Mouse (Mus musculus): ENCODE results near the gene Plk3. TPM values are rescaled to one million over a fixed set of nuclear protein-coding genes. Genes with fewer than 3 reads are reported as not detected.
A peak's percentile ranks its signal among the peaks of the same experiment; 100 is the strongest.
"Not testable (repeated sequence)": the region's sequence is repeated elsewhere in the genome, so short reads cannot be mapped to it uniquely, and the experiment has no call there.

The Plk3 gene
- 0.66 and 1.8 TPM in 2 replicates for total RNA-seq (2014; fragmentation: Nextera tagmentation)
- total RNA-seq (2017) = 0.94 and 2.8 TPM in 2 replicates

DNA sequence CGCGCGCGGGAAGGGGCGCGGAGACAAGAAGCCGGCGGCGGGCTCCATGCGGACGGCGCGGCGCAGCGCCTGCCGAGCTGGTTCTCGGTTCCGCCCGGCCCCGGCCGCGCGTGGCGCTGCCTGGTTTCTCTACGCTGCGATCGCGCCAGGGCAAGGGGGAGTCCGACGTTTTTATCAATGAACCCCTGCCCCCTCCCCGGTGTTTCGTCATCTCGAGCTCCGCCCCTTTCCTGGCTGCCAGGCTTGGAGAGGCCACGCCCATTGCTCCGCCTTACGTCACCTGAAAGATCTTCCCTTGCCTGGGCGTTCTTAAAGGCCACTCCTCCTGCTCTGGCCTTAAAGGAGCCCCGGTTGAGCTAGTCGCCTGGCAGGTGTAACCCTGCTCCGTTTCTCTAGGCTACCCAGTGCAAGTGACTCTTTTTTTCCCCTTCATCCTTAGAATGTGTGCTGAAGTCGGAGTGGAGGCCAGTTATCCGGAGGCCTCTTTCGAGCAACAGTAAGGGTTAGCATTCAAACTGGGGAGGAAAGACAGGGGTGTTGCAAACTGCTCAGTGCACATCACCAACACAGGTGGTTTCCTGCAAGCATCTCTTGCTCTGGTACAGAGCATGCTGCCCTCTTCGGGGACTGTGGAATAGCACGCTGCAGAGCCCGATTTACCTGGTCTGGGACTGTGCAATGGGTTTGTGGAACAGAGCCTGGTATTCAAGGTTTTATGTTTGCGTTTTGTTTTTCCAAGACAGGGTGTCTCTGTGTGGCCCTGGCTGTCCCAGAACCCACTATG, at the start of gene Plk3:
TSS of gene Plk3 (minus strand) at position 147 of the 784 bp plus-strand sequence.
- ATAC-seq (replicated peaks; ENCODE audit: low FRiP score, low TSS enrichment, poor library complexity, severe bottlenecking) = peak; percentile 93

GRCm38 (mm10) chr4:117182759-117183096, 49.0 kb upstream of the Plk3 start:
- not testable (repeated sequence) for ATAC-seq (replicated peaks; ENCODE audit: low FRiP score, low TSS enrichment, poor library complexity, severe bottlenecking)

- ATAC-seq (replicated peaks; ENCODE audit: low FRiP score, low TSS enrichment, poor library complexity, severe bottlenecking) = peak; percentile 99
These were observed 48.3 kb upstream of the Plk3 start, which contains the start of gene Kif2c for GRCm38 (mm10) chr4:117181863-117182758. Kif2c (minus strand) TSS chr4:117182639.

GRCm38 (mm10) chr4:117169936-117170335, 36.2 kb upstream of the Plk3 start:
- ATAC-seq (replicated peaks; ENCODE audit: low FRiP score, low TSS enrichment, poor library complexity, severe bottlenecking) = no peak

GRCm38 (mm10) chr4:117161183-117161582, 27.4 kb upstream of the Plk3 start:
- ATAC-seq (replicated peaks; ENCODE audit: low FRiP score, low TSS enrichment, poor library complexity, severe bottlenecking) = no peak

DNA sequence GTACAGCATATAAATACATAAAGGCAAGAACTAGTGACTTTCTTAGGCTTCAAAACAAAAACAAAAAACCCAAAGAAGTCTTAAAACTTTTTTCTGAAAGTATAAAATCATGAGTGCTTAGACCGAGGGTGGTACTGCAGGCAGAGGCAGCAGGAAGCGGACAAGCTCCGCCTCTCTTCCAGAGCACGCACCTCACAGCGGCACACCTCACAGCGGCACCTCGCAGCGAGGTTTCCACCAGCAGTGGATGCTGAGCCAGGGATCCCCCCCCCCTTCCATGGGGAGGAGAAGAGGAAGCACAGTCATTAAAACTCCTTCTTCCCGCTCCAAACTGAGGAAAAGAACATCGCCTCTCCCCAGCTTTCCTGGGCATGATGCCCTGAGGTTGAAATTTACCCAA, 25.9 kb upstream of the Plk3 start:
- no peak for ATAC-seq (replicated peaks; ENCODE audit: low FRiP score, low TSS enrichment, poor library complexity, severe bottlenecking)

DNA sequence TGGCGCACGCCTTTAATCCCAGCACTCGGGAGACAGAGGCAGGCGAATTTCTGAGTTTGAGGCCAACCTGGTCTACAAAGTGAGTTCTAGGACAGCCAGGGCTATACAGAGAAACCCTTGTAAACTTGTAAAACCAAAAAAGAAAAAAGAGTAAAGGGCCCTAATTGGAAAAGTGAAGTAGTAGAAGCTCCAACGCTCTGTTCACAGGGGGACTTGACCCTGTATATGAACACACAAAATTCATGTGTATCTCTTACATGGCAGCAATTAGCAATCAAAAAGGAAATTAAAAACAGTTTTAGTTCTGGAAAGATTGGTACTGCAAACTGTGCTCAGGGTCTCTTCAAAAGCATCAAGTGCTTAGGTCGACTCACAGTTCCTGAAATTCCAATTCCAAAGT, 22.6 kb upstream of the Plk3 start:
- no peak for ATAC-seq (replicated peaks; ENCODE audit: low FRiP score, low TSS enrichment, poor library complexity, severe bottlenecking)

GRCm38 (mm10) chr4:117155792-117156355, 22.1 kb upstream of the Plk3 start, which contains the start of gene Rps8:
Rps8 (minus strand) TSS chr4:117156243.
- peak; percentile 85 for ATAC-seq (replicated peaks; ENCODE audit: low FRiP score, low TSS enrichment, poor library complexity, severe bottlenecking)

GRCm38 (mm10) chr4:117155020-117155791, 21.4 kb upstream of the Plk3 start:
- peak; percentile 18 for ATAC-seq (replicated peaks; ENCODE audit: low FRiP score, low TSS enrichment, poor library complexity, severe bottlenecking)

DNA sequence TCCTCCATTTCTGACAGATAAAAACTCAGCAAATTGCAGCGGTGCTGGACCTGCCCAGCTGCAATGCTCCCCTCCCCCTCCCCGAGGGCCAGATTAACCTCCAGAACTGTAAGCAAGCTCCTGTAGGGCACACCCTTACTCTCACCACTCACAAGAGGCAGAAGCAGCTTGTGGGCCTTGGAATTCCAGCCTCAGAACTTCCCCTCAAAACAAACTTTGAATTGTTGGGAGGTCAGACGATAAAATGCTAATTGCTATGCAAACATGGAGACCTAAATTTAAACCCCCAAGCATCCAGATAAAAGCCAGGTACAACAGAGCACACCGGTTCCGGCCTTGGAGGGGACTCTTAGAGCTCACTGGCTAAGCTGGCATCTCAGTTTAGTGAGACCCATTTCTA, 19.0 kb upstream of the Plk3 start:
- ATAC-seq (replicated peaks; ENCODE audit: low FRiP score, low TSS enrichment, poor library complexity, severe bottlenecking) = no peak

- no peak for ATAC-seq (replicated peaks; ENCODE audit: low FRiP score, low TSS enrichment, poor library complexity, severe bottlenecking)
These were observed 17.7 kb upstream of the Plk3 start for GRCm38 (mm10) chr4:117151416-117151815.

DNA sequence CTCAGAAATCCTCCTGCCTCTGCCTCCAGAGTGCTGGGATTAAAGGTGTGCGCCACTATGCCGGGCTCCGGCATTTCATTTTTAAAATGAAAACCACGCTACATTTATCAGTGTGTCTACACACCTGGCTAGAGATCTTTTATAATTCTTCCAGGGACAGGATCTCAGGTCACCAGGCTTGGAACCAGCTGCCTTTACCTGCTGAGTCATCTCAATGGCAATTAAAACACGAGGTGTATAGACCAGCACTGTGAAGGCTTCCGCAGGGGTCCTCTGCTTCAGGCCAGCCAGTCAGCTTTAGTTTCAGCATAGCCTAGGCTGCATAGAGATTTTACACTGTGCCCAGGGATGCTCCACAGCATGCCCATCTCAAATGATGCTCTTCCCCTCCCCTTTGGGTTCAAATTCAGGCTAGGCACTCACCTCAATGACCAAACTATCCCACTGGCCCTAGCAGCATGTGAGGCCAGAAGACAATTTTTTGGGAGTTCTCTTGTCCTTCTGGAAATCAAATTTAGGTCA, 16.5 kb upstream of the Plk3 start:
- no peak for ATAC-seq (replicated peaks; ENCODE audit: low FRiP score, low TSS enrichment, poor library complexity, severe bottlenecking)

DNA sequence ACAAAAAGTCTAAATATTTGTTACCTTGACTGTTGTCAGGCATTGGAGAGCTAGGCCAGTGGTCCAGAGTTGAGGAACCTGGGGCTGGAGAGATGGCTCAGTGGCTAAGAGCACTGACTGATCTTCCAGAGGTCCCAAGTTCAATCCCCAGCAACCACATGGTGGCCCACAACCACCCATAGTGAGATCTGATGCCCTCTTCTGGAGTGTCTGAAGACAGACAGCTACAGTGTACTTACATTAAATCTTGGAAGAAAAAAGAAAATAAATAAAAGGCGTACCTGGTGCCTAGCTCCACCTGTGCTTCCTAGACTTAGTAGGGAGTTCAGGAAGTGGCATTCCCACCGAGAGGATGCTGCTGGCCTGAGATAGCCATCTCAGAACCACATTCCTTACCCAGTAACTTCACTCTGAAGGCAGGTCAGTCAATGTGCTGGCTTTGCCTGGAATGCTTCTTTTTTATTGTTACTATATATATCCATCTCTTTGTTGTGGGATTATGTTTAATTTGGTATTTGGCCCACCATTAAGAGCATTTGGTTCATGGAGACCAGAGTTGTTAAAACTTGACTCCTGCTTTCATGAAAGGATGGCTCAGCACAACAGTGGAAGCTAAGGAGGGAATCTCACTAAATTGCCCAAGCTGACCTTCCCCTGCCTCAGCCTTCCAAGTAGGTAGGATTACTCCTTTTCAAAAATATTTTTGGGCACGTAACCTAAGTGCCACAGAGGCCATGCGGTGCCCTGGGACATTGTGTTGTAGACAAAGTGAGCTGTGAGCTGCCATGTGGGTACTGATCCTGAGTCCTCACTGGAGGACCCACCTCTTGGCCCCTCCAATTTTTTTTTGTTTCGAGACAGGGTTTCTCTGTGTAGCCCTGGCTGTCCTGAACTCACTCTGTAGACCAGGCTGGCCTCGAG, 15.8 kb upstream of the Plk3 start:
- ATAC-seq (replicated peaks; ENCODE audit: low FRiP score, low TSS enrichment, poor library complexity, severe bottlenecking) = no peak

- ATAC-seq (replicated peaks; ENCODE audit: low FRiP score, low TSS enrichment, poor library complexity, severe bottlenecking) = no peak
These were observed 15.1 kb upstream of the Plk3 start for GRCm38 (mm10) chr4:117148815-117149214.

- no peak for ATAC-seq (replicated peaks; ENCODE audit: low FRiP score, low TSS enrichment, poor library complexity, severe bottlenecking)
These were observed 14.4 kb upstream of the Plk3 start for GRCm38 (mm10) chr4:117148047-117148713.

GRCm38 (mm10) chr4:117146176-117146575, 12.4 kb upstream of the Plk3 start:
- peak; percentile 58 for ATAC-seq (replicated peaks; ENCODE audit: low FRiP score, low TSS enrichment, poor library complexity, severe bottlenecking)

DNA sequence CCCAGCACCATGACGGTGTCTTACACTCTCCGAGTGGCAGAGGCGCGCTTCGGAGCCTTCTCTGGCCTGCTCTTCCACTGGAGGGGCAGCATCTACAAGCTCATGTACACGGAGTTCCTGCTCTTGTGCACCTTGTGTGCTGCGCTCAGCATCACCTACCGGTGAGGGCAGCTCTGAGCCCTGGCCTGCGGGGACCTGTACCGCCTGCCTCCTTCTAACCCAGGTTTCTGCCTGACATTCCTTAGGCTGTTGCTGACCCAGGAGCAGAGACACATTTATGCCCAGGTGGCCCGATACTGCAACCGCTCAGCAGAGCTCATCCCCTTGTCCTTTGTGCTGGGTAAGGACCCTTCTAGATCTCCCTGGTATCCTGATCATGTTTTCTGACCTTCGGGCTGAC, 11.5 kb upstream of the Plk3 start:
- ATAC-seq (replicated peaks; ENCODE audit: low FRiP score, low TSS enrichment, poor library complexity, severe bottlenecking) = no peak

DNA sequence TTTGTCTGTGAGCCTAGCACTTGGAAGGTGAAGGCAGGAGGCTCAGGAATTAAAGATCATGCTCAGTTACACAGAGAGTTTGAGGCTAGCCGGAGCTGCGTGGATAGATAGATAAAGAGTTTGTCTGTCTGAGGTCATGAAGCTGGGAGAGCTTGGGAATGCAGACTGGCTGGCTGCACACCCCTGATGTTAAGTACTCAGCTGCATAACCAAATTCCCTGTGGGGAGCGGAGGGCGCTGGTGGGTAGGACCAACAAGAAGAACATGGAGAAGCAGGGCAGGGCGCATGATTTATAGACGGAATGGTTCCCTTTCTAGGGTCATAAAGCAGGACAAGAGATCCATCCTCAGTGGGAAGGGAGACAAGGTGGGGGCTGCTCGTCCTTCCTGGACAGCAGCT, 9.3 kb upstream of the Plk3 start:
- ATAC-seq (replicated peaks; ENCODE audit: low FRiP score, low TSS enrichment, poor library complexity, severe bottlenecking) = no peak

Measured in megakaryocyte-erythroid progenitor cell, adult 5-6 weeks (primary cell).